Comparison of ENCODE assay signal across 23 mouse cellular contexts in the genomic region with DNA sequence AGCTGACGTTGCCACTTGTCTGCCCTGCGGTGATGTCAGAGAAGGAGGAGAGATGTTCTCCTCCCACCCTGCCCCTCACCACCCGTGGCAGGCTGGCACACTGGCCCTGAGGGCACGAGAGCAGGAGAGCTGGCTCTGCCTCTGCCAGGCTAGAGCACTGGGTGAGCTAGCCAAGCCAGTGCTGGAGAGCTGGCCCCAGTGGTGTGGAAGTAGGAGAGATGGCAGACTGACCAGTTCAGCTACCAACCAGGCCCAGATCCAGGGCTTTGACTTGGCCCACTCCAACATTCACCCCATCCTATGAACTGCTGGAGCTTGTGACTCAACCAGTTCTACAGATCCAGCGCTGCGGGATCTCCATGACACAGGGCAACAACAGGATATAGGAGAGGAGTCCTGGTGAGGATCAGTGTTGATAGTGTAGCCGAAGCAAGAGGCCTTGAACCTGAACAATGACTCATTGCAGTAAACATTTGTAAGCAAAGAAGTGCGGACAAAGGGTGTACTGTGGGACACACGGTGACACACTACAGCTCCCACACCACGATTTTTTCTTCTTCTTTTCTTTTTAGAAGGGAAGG. TPM values are rescaled to one million over a fixed set of nuclear protein-coding genes. Genes with fewer than 3 reads are reported as not detected.
A peak's percentile ranks its signal among the peaks of the same experiment; 100 is the strongest.
DNase-seq lines count a peak whose midpoint lies in the region; ATAC-seq lines count a peak whose summit lies in the region.
"Had no signal": no experiment of that assay in that cellular context is flagged by ENCODE, and none has a peak within 500 bp of the region (broad histone marks: within the 10 kb centered on the region; RNA-seq: fewer than 3 reads in every experiment).

No protein-coding gene starts in this region.

- H3K4me3 ChIP-seq in hindbrain, embryonic 15.5 days: no peak overlapping the region
- H3K4me3 ChIP-seq in hindbrain, embryonic 13.5 days: no peak overlapping the region
- H3K4me3 ChIP-seq in midbrain, embryonic 13.5 days (replicated peaks): no peak overlapping the region
- no peak overlapping the region for H3K4me3 ChIP-seq in midbrain, embryonic 15.5 days
- no peak overlapping the region for H3K4me3 ChIP-seq in stomach, embryonic 16.5 days (replicated peaks; ENCODE audit: low read length)
- H3K4me3 ChIP-seq: forebrain, embryonic 10.5 days; neural tube, embryonic 12.5 days had no signal

- H3K9ac ChIP-seq in hindbrain, embryonic 15.5 days: no peak overlapping the region
- H3K9ac ChIP-seq in hindbrain, embryonic 13.5 days: no peak overlapping the region
- no peak overlapping the region for H3K9ac ChIP-seq in midbrain, embryonic 13.5 days (replicated peaks)
- H3K9ac ChIP-seq in midbrain, embryonic 15.5 days: no peak overlapping the region
- 0 out of 2 replicates have a peak overlapping the region, but pooled peaks have one; percentile 13 for H3K9ac ChIP-seq in stomach, embryonic 16.5 days (ENCODE audit: low read length)
- H3K9ac ChIP-seq: neural tube, embryonic 12.5 days had no signal

- no peak overlapping the region for H3K27ac ChIP-seq in hindbrain, embryonic 15.5 days (replicated peaks)
- no peak overlapping the region for H3K27ac ChIP-seq in hindbrain, embryonic 13.5 days
- H3K27ac ChIP-seq in midbrain, embryonic 13.5 days: no peak overlapping the region
- H3K27ac ChIP-seq in midbrain, embryonic 15.5 days: no peak overlapping the region
- H3K27ac ChIP-seq in stomach, embryonic 16.5 days (ENCODE audit: low read length): peak overlapping the region; percentile 66
- H3K27ac ChIP-seq: forebrain, embryonic 10.5 days; neural tube, embryonic 12.5 days had no signal

- ATAC-seq in hindbrain, embryonic 15.5 days (ENCODE audit: low FRiP score, low read depth): 0 out of 2 replicates have a peak, but pooled peaks have one; percentile 47
- ATAC-seq in hindbrain, embryonic 13.5 days (ENCODE audit: low FRiP score): no peak
- ATAC-seq in midbrain, embryonic 13.5 days: 0 out of 2 replicates have a peak, but pooled peaks have one; percentile 13
- ATAC-seq in midbrain, embryonic 15.5 days (replicated peaks): no peak
- no peak for ATAC-seq in stomach, embryonic 16.5 days (ENCODE audit: insufficient read depth, low FRiP score)
- ATAC-seq: inflammation-experienced regulatory T-cells, adult 6 months; Patski had no signal

- 69% methylated on average over 10 of the region's 10 CpGs for WGBS in hindbrain, embryonic 15.5 days
- 80% methylated on average over 10 of the region's 10 CpGs for WGBS in hindbrain, embryonic 13.5 days
- WGBS in midbrain, embryonic 13.5 days: 79% methylated on average over 10 of the region's 10 CpGs
- WGBS in midbrain, embryonic 15.5 days: 73% methylated on average over 10 of the region's 10 CpGs
- WGBS in stomach, embryonic 16.5 days: 63% methylated on average over 10 of the region's 10 CpGs

- no peaks in the 10 kb centered on the region for H3K36me3 ChIP-seq in hindbrain, embryonic 15.5 days
- no peaks in the 10 kb centered on the region for H3K36me3 ChIP-seq in hindbrain, embryonic 13.5 days
- no peaks in the 10 kb centered on the region for H3K36me3 ChIP-seq in midbrain, embryonic 13.5 days
- H3K36me3 ChIP-seq in midbrain, embryonic 15.5 days (replicated peaks): no peaks in the 10 kb centered on the region
- no peaks in the 10 kb centered on the region for H3K36me3 ChIP-seq in stomach, embryonic 16.5 days (ENCODE audit: control insufficient read depth, insufficient read depth, low read length)
- H3K36me3 ChIP-seq: forebrain, embryonic 10.5 days; neural tube, embryonic 12.5 days had no signal

- no peaks in the 10 kb centered on the region for H3K27me3 ChIP-seq in hindbrain, embryonic 15.5 days
- no peaks in the 10 kb centered on the region for H3K27me3 ChIP-seq in hindbrain, embryonic 13.5 days
- no peaks in the 10 kb centered on the region for H3K27me3 ChIP-seq in midbrain, embryonic 13.5 days
- no peaks in the 10 kb centered on the region for H3K27me3 ChIP-seq in midbrain, embryonic 15.5 days (replicated peaks)
- H3K27me3 ChIP-seq in stomach, embryonic 16.5 days (ENCODE audit: control insufficient read depth, insufficient read depth, low read length): no peaks in the 10 kb centered on the region
- H3K27me3 ChIP-seq: neural tube, embryonic 12.5 days; Patski had no signal

- H3K4me2 ChIP-seq in hindbrain, embryonic 15.5 days: no peak overlapping the region
- no peak overlapping the region for H3K4me2 ChIP-seq in hindbrain, embryonic 13.5 days
- no peak overlapping the region for H3K4me2 ChIP-seq in midbrain, embryonic 13.5 days (replicated peaks)
- no peak overlapping the region for H3K4me2 ChIP-seq in midbrain, embryonic 15.5 days
- H3K4me2 ChIP-seq in stomach, embryonic 16.5 days (ENCODE audit: low read depth, low read length): no peak overlapping the region
- H3K4me2 ChIP-seq: heart, embryonic 11.5 days; midbrain, embryonic 11.5 days; neural tube, embryonic 12.5 days had no signal

- H3K9me3 ChIP-seq in hindbrain, embryonic 15.5 days: 0 out of 2 replicates have a peak, but pooled peaks cover 5% of the 10 kb centered on the region
- 0 out of 2 replicates have a peak, but pooled peaks cover 3% of the 10 kb centered on the region for H3K9me3 ChIP-seq in hindbrain, embryonic 13.5 days
- H3K9me3 ChIP-seq in midbrain, embryonic 13.5 days: peaks cover 11% of the 10 kb centered on the region
- no peaks in the 10 kb centered on the region for H3K9me3 ChIP-seq in midbrain, embryonic 15.5 days
- H3K9me3 ChIP-seq in stomach, embryonic 16.5 days (replicated peaks; ENCODE audit: control insufficient read depth, low read length): no peaks in the 10 kb centered on the region

- peaks cover 13% of the 10 kb centered on the region for H3K4me1 ChIP-seq in hindbrain, embryonic 15.5 days (replicated peaks)
- H3K4me1 ChIP-seq in hindbrain, embryonic 13.5 days (replicated peaks): peaks cover 14% of the 10 kb centered on the region; the same call in 1 of the 2 replicates
- 0 out of 2 replicates have a peak, but pooled peaks cover under 1% of the 10 kb centered on the region for H3K4me1 ChIP-seq in midbrain, embryonic 13.5 days (replicated peaks)
- H3K4me1 ChIP-seq in midbrain, embryonic 15.5 days: no peaks in the 10 kb centered on the region
- peaks cover 23% of the 10 kb centered on the region for H3K4me1 ChIP-seq in stomach, embryonic 16.5 days (ENCODE audit: control insufficient read depth, insufficient read depth, low read length)

- DNase-seq in adrenal gland, postnatal 14 days: peak; percentile 20
- DNase-seq in adrenal gland, adult 8-10 months: no peak
- DNase-seq in spleen, adult 12 weeks (ENCODE audit: low spot score): no peak
- DNase-seq: adrenal gland, postnatal 25 days; cerebellum, adult 9-11 months; heart, adult 11 months; kidney, adult 18-20 months; kidney, postnatal 4 days; lung, postnatal 10 days; retina, postnatal 1 day; right cerebral cortex, postnatal 25 days; thymus, adult 2 months had no signal

RNA-seq across cellular contexts. Expression of a gene that starts 45.1 kb away (rescaled TPM):
- total RNA-seq in adrenal gland, postnatal 14 days (2021): 1.1 and 1.3 TPM in 2 replicates
- under 1 TPM; 0.34 to 0.91 (median 0.55) TPM for total RNA-seq in adrenal gland, adult 8-10 months (2022)
- polyA plus RNA-seq in hindbrain, embryonic 15.5 days (2015; fragmentation: Nextera tagmentation; extraction: Ambion mirVana): 5.2 and 5.7 TPM in 2 replicates
- 2.7 and 3.0 TPM in 2 replicates for polyA plus RNA-seq in hindbrain, embryonic 13.5 days (2015; fragmentation: Nextera tagmentation; extraction: Ambion mirVana)
- polyA plus RNA-seq in midbrain, embryonic 13.5 days (2015; fragmentation: Nextera tagmentation; extraction: Ambion mirVana): 1.8 and 2.0 TPM in 2 replicates
- polyA plus RNA-seq in midbrain, embryonic 15.5 days (2015; fragmentation: Nextera tagmentation; extraction: Ambion mirVana): 5.0 and 5.1 TPM in 2 replicates
- polyA plus RNA-seq in stomach, embryonic 16.5 days (2015; fragmentation: Nextera tagmentation; extraction: Ambion mirVana): 7.2 and 8.0 TPM in 2 replicates
- polyA plus RNA-seq: inflammation-experienced regulatory T-cells, adult 6 months had no signal

RNA-seq across cellular contexts. Expression of a gene that starts 58.1 kb away (rescaled TPM):
- 16.6 and 19.2 TPM in 2 replicates for total RNA-seq in adrenal gland, postnatal 14 days (2021)
- 10 to 100 TPM; 17.6 to 22.4 (median 18.1) TPM for total RNA-seq in adrenal gland, adult 8-10 months (2022)
- polyA plus RNA-seq in hindbrain, embryonic 15.5 days (2015; fragmentation: Nextera tagmentation; extraction: Ambion mirVana): 6.8 and 7.4 TPM in 2 replicates
- 7.0 and 7.6 TPM in 2 replicates for polyA plus RNA-seq in hindbrain, embryonic 13.5 days (2015; fragmentation: Nextera tagmentation; extraction: Ambion mirVana)
- polyA plus RNA-seq in midbrain, embryonic 13.5 days (2015; fragmentation: Nextera tagmentation; extraction: Ambion mirVana): 8.0 and 8.3 TPM in 2 replicates
- polyA plus RNA-seq in midbrain, embryonic 15.5 days (2015; fragmentation: Nextera tagmentation; extraction: Ambion mirVana): 7.3 and 8.0 TPM in 2 replicates
- 11.2 and 11.5 TPM in 2 replicates for polyA plus RNA-seq in stomach, embryonic 16.5 days (2015; fragmentation: Nextera tagmentation; extraction: Ambion mirVana)

Comparison
In these comparisons a context has a peak if more than half of its experiments do, and no peak if none do; other contexts are left out.
1. ATAC-seq: peak in hindbrain, embryonic 15.5 days (single experiment) and midbrain, embryonic 13.5 days (single experiment); none in hindbrain, embryonic 13.5 days (single experiment), midbrain, embryonic 15.5 days (single experiment) and stomach, embryonic 16.5 days (single experiment).